Mouse (Mus musculus): ENCODE measurements around the gene Gm20388.

DNA sequence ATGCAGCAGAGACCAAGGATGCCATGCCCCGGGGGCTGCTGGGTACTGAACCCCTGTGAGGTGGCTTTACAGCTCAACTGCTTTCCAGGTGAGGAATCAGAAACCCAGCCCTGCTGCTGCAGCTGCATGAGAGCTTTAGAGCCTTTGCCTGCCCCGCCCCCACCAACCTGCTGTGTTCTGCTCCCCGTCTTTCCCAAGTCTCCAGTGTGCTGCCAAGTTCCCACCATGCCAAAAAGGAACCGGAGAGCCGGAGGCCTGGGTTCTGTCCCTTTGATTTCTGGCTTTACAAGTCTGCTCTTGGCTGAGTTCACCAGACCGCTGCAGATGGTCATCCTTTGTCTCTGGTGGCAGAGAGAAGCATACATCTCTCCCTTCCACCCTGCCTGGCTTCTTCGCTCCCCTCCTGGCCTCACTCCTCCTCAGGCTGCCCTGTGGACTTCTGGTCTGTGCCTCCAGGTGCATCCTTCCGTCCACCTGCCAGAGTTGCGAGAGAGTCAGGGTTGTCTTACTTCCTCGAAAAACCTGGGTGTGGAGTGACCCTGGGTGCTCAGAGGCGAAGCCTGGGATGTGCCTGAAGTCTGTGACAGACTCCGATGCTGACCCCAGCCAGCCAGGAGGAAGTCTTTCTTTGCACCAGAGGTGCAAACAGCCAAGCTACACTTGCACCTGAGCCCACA is 1086.4 kb downstream of the Gm20388 start:
- TF ChIP-seq CTCF (IDR thresholded peaks at IDR 0.05; ENCODE audit: low read depth) (no peak), EP300 (IDR thresholded peaks at IDR 0.05; ENCODE audit: low read depth) (no peak)
